Mouse (Mus musculus): ENCODE measurements around the gene Scarf1. TPM values are rescaled to one million over a fixed set of nuclear protein-coding genes. Genes with fewer than 3 reads are reported as not detected.

Scarf1 gene
- total and polyA plus RNA-seq, 3 experiments, result 0.15 to 0.28 TPM; not detected in 1

GRCm38 (mm10) chr11:75571126-75571990 lies 58.0 kb downstream of the Scarf1 start:
- Histone ChIP-seq H3K9ac (ENCODE audit: control insufficient read depth, low read depth, low read length, poor library complexity, severe bottlenecking) (no peak overlapping the region), H3K36me3 (ENCODE audit: control insufficient read depth in 1 of 2, insufficient read depth in 2 of 2, low read length in 2 of 2) (peaks cover 0 to 19% of the 10 kb centered on the region in 2 experiments; a peak in 2 of 4 replicates), H3K27me3 (ENCODE audit: control insufficient read depth in 1 of 2, insufficient read depth in 2 of 2, low read length in 2 of 2) (no peaks in the 10 kb centered on the region), H3K4me1 (ENCODE audit: control insufficient read depth in 1 of 2, insufficient read depth in 2 of 2, low read length in 2 of 2) (peaks cover 10 to 26% of the 10 kb centered on the region in 2 experiments), H3K79me2 (ENCODE audit: control insufficient read depth, insufficient read depth, low read length, poor library complexity) (no peaks in the 10 kb centered on the region), H3K9me3 (replicated peaks; ENCODE audit: insufficient read depth, low read length) (no peaks in the 10 kb centered on the region), H3K4me3 (ENCODE audit: control insufficient read depth in 1 of 2, insufficient read depth in 1 of 2, low read depth in 2 of 2, low read length in 2 of 2) (no peak overlapping the region), H3K27ac (ENCODE audit: control insufficient read depth, low read depth, low read length) (no peak overlapping the region)
- no peak for DNase-seq (ENCODE audit: low read depth, low spot score)
- TF ChIP-seq E2F4 (IDR thresholded peaks at IDR 0.05; ENCODE audit: borderline replicate concordance, low read depth, low read length) (no peak), USF2 (IDR thresholded peaks at IDR 0.05; ENCODE audit: borderline replicate concordance in 1 of 2, insufficient read depth in 1 of 2, low read depth in 1 of 2, low read length in 2 of 2) (no peak), HCFC1 (IDR thresholded peaks at IDR 0.05; ENCODE audit: low read depth, low read length) (no peak)

DNA sequence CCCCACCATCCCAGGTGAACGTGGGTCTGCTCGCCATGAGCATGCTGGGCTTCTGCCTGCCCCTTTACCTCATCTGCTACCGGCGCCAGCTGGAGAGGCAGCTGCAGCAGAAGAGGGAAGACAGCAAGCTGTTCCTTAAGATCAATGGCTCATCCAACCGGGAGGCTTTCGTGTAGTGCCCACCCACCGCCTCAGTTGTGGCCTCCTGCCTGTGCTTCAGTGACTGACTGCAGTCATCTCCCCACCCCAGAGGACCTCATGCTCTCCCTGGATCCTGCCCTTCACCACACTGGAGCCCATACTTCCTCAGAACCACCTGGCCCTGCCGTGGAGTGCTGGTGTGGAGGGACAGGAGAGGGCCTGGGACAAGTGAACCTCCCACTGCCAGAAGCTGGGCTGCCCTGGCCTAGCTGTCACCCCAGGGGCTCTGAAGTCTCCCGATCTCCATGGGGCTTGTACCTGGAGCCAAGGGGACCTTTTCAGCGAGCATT lies 59.0 kb downstream of the Scarf1 start:
- Histone ChIP-seq H3K4me3 (ENCODE audit: control insufficient read depth in 1 of 2, insufficient read depth in 1 of 2, low read depth in 2 of 2, low read length in 2 of 2) (no peak overlapping the region), H3K9me3 (replicated peaks; ENCODE audit: insufficient read depth, low read length) (no peaks in the 10 kb centered on the region), H3K4me1 (ENCODE audit: control insufficient read depth in 1 of 2, insufficient read depth in 2 of 2, low read length in 2 of 2) (peaks cover 4 to 16% of the 10 kb centered on the region in 2 experiments), H3K36me3 (ENCODE audit: control insufficient read depth in 1 of 2, insufficient read depth in 2 of 2, low read length in 2 of 2) (peaks cover 0 to 9% of the 10 kb centered on the region in 2 experiments; a peak in 2 of 4 replicates), H3K9ac (ENCODE audit: control insufficient read depth, low read depth, low read length, poor library complexity, severe bottlenecking) (no peak overlapping the region), H3K27ac (ENCODE audit: control insufficient read depth, low read depth, low read length) (no peak overlapping the region), H3K27me3 (ENCODE audit: control insufficient read depth in 1 of 2, insufficient read depth in 2 of 2, low read length in 2 of 2) (no peaks in the 10 kb centered on the region), H3K79me2 (ENCODE audit: control insufficient read depth, insufficient read depth, low read length, poor library complexity) (no peaks in the 10 kb centered on the region)
- TF ChIP-seq MAFK (IDR thresholded peaks at IDR 0.05; ENCODE audit: borderline replicate concordance, low read depth, low read length) (no peak), TCF12 (IDR thresholded peaks at IDR 0.05; ENCODE audit: low read depth, low read length) (no peak), JUND (IDR thresholded peaks at IDR 0.05; ENCODE audit: low read depth, low read length) (no peak), CHD1 (IDR thresholded peaks at IDR 0.05; ENCODE audit: low read depth, low read length) (no peak), NELFE (IDR thresholded peaks at IDR 0.05; ENCODE audit: low read depth, low read length) (no peak)
- no peak for DNase-seq (ENCODE audit: low read depth, low spot score)

DNA sequence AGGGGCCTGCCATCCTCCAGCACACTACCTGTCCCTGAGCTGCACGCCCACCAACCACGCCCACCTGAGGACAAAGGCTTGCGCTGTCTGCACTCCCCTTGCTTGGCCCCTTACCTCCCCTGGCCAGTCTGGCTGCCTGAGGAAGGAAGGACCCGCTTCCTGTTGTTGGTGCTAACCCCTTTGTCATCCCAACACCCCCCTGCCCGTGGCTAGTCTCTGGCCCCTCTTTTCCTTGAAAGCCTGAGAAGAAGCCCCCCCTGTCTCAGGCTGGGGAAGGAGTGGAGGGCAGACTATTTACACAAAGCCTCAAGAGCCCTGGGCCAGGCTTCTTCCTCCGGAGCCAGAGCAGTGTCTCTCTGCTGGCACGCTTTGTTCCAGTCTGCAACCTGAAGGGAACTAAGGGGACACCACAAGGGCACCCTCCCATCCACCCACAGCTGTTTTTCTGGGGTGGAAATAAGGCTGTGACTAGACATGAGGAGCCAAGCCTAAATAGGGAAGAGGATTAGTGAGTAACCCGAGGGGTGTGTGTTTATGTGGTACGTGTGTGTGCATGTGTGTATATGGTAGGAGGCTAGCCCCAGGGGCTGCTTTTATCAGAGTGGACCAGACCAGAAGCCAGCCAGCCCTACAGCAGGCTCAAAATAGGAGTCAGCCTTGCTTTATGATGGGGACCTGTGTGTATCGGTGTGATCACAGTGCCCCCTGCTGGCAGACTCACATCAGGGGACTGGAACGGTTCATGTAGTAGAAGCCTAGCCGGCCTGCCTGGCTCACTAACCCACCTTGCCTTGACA lies 59.7 kb downstream of the Scarf1 start:
- DNase-seq (ENCODE audit: low read depth, low spot score), result peak; percentile 97
- no peak overlapping the region for H3K9ac ChIP-seq (ENCODE audit: control insufficient read depth, low read depth, low read length, poor library complexity, severe bottlenecking)
- H3K9me3 ChIP-seq (replicated peaks; ENCODE audit: insufficient read depth, low read length), result no peaks in the 10 kb centered on the region
- peaks cover 0 to 3% of the 10 kb centered on the region in 2 experiments; a peak in 1 of 4 replicates for H3K36me3 ChIP-seq (ENCODE audit: control insufficient read depth in 1 of 2, insufficient read depth in 2 of 2, low read length in 2 of 2)
- H3K27me3 ChIP-seq (ENCODE audit: control insufficient read depth in 1 of 2, insufficient read depth in 2 of 2, low read length in 2 of 2), result no peaks in the 10 kb centered on the region
- H3K4me1 ChIP-seq (ENCODE audit: control insufficient read depth in 1 of 2, insufficient read depth in 2 of 2, low read length in 2 of 2), result peaks cover 0 to 11% of the 10 kb centered on the region in 2 experiments; a peak in 2 of 4 replicates
- no peaks in the 10 kb centered on the region for H3K79me2 ChIP-seq (ENCODE audit: control insufficient read depth, insufficient read depth, low read length, poor library complexity)
- no peak overlapping the region for H3K4me3 ChIP-seq (ENCODE audit: control insufficient read depth in 1 of 2, insufficient read depth in 1 of 2, low read depth in 2 of 2, low read length in 2 of 2)
- H3K27ac ChIP-seq (ENCODE audit: control insufficient read depth, low read depth, low read length), result no peak overlapping the region
- TF ChIP-seq CHD1 (IDR thresholded peaks at IDR 0.05; ENCODE audit: low read depth, low read length) (no peak), ZMIZ1 (IDR thresholded peaks at IDR 0.05; ENCODE audit: low read depth, low read length) (no peak), MAX (IDR thresholded peaks at IDR 0.05; ENCODE audit: low read length) (peak; percentile 67), SIN3A (IDR thresholded peaks at IDR 0.05; ENCODE audit: low read length) (peak; percentile 86), CTCF (IDR thresholded peaks at IDR 0.05 in 2 of 3, conservative IDR thresholded peaks at IDR 0.05 in 1 of 3; ENCODE audit: control insufficient read depth in 1 of 3, insufficient read depth in 1 of 3, low read depth in 2 of 3, low read length in 3 of 3, poor library complexity in 1 of 3, severe bottlenecking in 1 of 3) (peak in 2 of 3 experiments; percentile 91 to 99), GATA1 (IDR thresholded peaks at IDR 0.05; ENCODE audit: low read depth, low read length) (peak; percentile 44; the same call in 1 of the 2 replicates), GABPA (IDR thresholded peaks at IDR 0.05; ENCODE audit: low read depth, low read length) (0 out of 2 replicates have a peak, but pooled peaks have one; percentile 37), ZNF384 (IDR thresholded peaks at IDR 0.05; ENCODE audit: low read depth, low read length) (peak; percentile 63), POLR2AphosphoS5 (IDR thresholded peaks at IDR 0.05; ENCODE audit: borderline replicate concordance, low read depth, low read length) (no peak), EP300 (IDR thresholded peaks at IDR 0.05; ENCODE audit: low read depth in 1 of 2, low read length in 2 of 2) (peak in 1 of 2 experiments; percentile 51; a peak in 1 of 4 replicates), RAD21 (IDR thresholded peaks at IDR 0.05; ENCODE audit: low read depth, low read length) (peak; percentile 100), SMC3 (IDR thresholded peaks at IDR 0.05; ENCODE audit: low read depth, low read length) (peak; percentile 99), MEF2A (IDR thresholded peaks at IDR 0.05; ENCODE audit: extremely low read depth, insufficient replicate concordance, low read depth, low read length, poor library complexity, severe bottlenecking) (no peak), ETS1 (IDR thresholded peaks at IDR 0.05; ENCODE audit: low read depth, low read length) (peak; percentile 41), NELFE (IDR thresholded peaks at IDR 0.05; ENCODE audit: low read depth, low read length) (no peak)

Data from MEL (cell line).